Comparison of ENCODE assay signal across 8 mouse cellular contexts in the genomic region with DNA sequence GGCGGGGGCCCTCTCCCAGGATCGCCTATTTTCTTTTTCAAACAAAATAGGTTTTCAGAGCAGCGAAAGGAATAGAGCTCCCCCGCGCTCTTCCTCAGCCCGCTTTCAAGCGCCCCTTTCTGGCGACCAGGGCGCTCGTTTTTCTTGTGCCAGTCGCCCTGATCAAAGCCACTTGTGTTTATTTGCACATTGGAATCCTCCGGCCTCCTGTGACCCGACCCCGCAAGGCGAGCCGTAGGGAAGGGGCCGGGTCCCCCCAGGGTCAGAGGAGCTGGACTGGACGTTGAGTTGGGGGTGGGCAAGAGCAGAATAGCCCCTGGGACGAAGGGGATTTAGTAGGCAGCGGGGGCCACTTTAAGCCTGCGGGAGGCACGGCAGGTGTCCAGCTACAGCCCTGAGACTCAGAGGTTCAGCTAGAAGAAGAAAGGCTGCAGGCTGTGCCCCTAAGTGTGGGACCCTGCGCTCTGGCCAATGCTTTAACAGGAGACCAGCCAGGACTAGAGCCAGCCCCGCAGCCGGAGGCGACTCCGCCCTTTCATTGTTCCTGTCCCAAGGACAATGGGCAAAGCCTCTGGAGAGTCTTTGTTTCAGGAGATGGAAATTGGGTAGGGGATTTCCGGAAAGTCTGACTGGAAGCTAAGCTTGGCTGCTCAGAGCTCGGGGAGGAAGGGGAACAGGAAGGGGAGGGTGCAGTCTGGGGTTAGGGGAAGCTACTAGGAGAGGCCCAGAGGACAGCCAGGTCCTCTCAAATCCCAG.
DNase-seq lines count a peak whose midpoint lies in the region; ATAC-seq lines count a peak whose summit lies in the region.

No protein-coding gene starts in this region.

- H3K27ac ChIP-seq in hindbrain, embryonic 13.5 days, result peak overlapping the region; percentile 96

- no peaks in the 10 kb centered on the region for H3K9me3 ChIP-seq in hindbrain, embryonic 13.5 days

- ATAC-seq in hindbrain, embryonic 13.5 days (ENCODE audit: low FRiP score), result peak; percentile 62

- peak overlapping the region; percentile 72 for H3K9ac ChIP-seq in hindbrain, embryonic 13.5 days

- H3K4me1 ChIP-seq in hindbrain, embryonic 13.5 days (replicated peaks), result peaks cover 28% of the 10 kb centered on the region

- no peaks in the 10 kb centered on the region for H3K36me3 ChIP-seq in hindbrain, embryonic 13.5 days

- H3K4me2 ChIP-seq in hindbrain, embryonic 13.5 days, result peak overlapping the region; percentile 57

- peak; percentile 36 to 39 for DNase-seq in right cerebral cortex, postnatal 10 days (ENCODE audit: low spot score in 2 of 2)
- DNase-seq in right cerebral cortex, adult 18-20 months, result no peak
- DNase-seq in frontal cortex, postnatal 14 days (ENCODE audit: low spot score in 2 of 2), result peak; percentile 8 to 16
- DNase-seq in layer of hippocampus, postnatal 36 days, result peak; percentile 29 to 41
- peak; percentile 79 for DNase-seq in lung, postnatal 36 days
- DNase-seq in right cerebral cortex, postnatal 4 days, result peak; percentile 40
- no peak for DNase-seq in urinary bladder, postnatal 10 days (ENCODE audit: low spot score)

- under 1% methylated on average over 29 of the region's 29 CpGs for WGBS in hindbrain, embryonic 13.5 days

- H3K27me3 ChIP-seq in hindbrain, embryonic 13.5 days, result no peaks in the 10 kb centered on the region

- peak overlapping the region; percentile 22 for H3K4me3 ChIP-seq in hindbrain, embryonic 13.5 days

Comparison
In these comparisons a context has a peak if more than half of its experiments do, and no peak if none do; other contexts are left out.
1. DNase-seq: peak in right cerebral cortex, postnatal 10 days (2 of 2), frontal cortex, postnatal 14 days (2 of 2), layer of hippocampus, postnatal 36 days (2 of 2), lung, postnatal 36 days (single experiment) and right cerebral cortex, postnatal 4 days (single experiment); none in right cerebral cortex, adult 18-20 months (single experiment) and urinary bladder, postnatal 10 days (single experiment).